Mouse (Mus musculus): ENCODE measurements around the gene Abcb10.
A peak's percentile ranks its signal among the peaks of the same experiment; 100 is the strongest.
"Not testable (repeated sequence)": the region's sequence is repeated elsewhere in the genome, so short reads cannot be mapped to it uniquely, and the experiment has no call there.

Abcb10 gene

DNA sequence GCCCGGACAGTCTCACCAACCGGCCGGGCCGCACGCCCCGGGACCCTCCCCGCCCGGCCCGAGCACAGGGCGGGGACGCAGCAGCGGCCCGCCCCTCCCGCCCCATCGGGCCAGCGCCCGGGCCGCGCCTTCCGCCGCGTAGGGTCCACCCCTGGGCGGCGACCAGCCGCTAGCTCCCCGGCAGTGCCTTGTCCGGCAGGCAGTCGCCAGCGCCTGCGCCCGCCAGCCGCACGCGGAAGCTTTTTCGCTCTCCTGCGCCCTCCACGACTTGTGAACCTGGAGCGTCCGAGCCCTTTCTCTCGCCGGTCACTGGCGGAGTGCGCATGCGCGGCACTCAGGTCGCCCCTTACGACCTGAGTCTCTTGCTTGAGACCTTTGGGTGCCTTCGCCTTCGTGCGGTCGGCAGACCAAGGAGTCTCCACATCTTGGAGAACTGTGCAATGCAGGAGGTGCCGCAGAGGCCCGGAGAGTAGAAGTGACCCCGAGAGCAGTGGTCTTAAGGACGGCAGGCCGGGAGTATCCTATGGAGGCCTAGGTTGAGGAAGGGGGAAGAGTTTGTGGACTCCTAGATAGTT lies at the start of gene Abcb10:
Gene Abcb10, minus strand, starts transcription at position 297 of the 575 bp plus-strand sequence.
- DNase-seq (ENCODE audit: low read depth): peak; percentile 94

DNA sequence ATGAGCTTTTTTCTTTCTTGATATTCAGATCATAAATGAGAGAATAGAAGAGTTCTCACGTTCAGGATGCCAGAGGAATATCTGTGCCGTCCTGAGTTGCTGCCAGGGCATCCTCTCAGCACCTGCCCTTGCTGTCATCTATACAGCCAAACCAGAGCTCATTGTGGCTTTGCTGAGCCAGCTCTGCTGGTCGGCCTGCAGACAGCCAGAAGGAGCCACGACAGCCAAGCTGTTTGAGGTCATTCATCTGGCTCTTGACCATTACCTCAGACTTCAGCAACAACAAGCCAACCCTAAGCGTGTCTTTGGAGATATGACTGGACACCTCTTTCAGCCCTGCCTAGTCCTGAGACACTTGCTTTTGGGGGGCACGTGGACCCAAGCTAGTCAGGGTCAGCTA lies 44.9 kb upstream of the Abcb10 start:
- DNase-seq (ENCODE audit: low read depth): no peak

DNA sequence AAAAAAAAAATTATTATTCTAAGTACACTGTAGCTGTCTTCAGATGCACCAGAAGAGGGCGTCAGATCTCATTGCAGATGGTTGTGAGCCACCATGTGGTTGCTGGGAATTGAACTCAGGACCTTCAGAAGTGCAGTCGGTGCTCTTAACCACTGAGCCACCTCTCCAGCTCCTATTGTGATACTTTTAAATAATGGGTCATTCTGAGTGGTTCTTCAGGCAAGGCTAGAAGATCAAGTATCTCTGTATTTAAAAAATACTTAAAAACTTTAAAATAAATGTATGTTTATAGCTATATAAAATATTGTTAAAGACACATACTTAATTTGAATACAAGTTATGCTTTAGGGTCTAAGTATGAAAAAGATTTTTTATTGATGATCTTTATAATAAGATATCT lies 43.3 kb upstream of the Abcb10 start:
- DNase-seq (ENCODE audit: low read depth): not testable (repeated sequence)

GRCm38 (mm10) chr8:124021237-124022227 lies 38.6 kb upstream of the Abcb10 start, which contains the start of the genes Taf5l and Urb2:
Gene Taf5l (minus strand): TSS chr8:124021397.
Gene Urb2 (plus strand): TSS chr8:124021508.
- peak; percentile 94 for DNase-seq (ENCODE audit: low read depth)

DNA sequence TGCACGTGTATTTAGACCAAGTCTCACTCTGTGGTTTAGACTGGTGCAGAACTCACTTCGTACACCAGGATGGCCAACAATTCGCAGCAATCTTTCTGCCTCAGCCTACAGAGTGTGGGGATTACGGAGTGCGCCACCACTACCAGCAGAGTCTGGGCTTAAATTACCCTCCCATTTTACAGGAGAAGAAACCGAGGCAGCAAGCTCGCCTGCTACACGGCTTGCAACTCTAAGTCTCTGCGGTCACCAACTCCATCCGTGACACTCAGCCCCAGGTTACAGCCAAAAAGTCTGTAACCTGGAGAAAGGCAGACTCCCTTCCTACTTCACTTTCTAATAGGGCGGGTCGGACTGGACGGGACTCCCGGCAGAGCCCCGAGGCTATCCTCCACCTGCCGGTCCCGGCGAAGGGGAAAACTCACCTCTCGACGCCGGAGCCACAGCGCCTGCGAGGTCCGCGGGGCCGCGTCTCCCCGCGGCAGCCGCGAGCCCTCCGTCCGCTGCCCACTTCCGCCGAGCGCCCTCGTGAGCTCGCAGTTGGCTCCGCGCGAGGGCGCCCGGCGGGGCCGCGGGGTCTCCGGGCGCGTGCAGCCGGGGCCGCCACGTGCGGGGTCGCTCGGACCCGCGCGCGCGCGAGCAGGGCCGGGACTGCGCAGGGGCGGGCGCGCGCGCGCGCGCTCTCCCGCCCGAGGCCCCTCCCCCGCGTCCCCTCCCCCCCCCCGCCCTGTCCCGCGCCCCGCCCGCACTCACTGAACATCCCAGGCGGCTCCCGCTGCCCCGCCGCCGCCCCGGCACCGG lies 37.7 kb upstream of the Abcb10 start:
- DNase-seq (ENCODE audit: low read depth): peak; percentile 90

GRCm38 (mm10) chr8:124019782-124020181 lies 36.9 kb upstream of the Abcb10 start:
- peak; percentile 11 for DNase-seq (ENCODE audit: low read depth)

DNA sequence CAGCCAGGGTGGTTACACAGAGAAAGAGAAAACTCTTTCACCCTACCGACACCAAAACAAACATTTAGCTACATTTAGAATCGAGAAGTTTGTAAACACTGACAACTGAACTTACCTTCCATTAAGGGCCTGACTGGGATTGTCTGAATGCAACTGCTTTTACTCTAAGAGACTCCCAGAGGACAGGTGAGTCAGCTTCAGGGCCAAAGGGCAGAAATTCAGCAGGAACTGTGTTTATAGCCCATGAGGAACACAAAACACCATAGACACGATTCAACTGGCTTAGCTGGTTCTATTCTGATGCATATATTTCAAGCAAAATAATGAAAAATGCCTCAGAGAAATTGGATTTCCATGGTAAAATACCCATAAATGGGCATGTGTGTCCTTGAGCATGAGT lies 31.8 kb upstream of the Abcb10 start:
- DNase-seq (ENCODE audit: low read depth): peak; percentile 69

- not testable (repeated sequence) for DNase-seq (ENCODE audit: low read depth)
Measured at GRCm38 (mm10) chr8:124014299-124014698, 31.4 kb upstream of the Abcb10 start.

DNA sequence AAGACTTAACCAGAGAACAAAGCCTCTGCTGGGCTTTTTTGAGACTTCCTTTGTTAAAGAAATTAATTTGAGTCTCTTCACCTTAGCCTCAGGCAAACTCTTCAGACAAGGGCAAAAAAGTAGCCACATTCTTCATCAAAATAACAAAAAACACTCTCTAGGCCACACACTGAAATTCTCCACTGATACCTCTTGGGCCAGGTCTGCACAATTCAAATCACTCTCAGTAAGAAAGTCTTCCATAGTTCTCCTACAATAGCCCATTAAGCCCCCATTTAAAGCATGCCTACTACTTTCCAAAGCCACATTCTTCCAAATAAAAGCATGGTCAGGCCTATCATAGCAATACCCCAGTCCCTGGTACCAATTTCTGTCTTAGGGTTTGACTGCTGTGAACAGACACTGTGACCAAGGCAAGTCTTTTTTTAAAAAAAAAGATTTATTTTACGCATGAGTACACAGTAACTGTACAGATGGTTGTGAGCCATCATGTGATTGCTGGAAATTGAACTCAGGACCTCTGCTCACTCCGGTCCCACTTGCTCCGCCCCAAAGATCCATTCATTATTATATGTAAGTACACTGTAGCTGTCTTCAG lies 29.2 kb upstream of the Abcb10 start:
- DNase-seq (ENCODE audit: low read depth): no peak

DNA sequence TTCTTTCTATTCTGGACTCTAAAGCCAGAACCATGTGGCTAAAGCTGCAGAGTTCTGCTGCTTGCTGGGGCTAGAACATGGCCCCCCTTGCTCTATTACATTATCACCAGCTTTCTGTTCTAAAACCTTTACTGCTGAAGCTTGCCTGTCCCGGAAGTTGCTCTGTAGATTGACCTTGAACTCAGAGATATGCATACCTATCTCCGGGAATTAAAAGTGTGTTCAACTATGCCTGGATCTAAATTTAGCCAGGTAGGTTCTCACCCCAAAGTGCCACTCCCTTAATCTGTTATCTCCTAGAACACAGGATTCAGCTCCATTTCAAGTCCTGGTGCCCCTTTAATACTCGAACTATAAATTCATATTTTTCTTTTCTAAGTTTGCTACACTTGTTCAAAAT lies 28.7 kb upstream of the Abcb10 start:
- no peak for DNase-seq (ENCODE audit: low read depth)

DNA sequence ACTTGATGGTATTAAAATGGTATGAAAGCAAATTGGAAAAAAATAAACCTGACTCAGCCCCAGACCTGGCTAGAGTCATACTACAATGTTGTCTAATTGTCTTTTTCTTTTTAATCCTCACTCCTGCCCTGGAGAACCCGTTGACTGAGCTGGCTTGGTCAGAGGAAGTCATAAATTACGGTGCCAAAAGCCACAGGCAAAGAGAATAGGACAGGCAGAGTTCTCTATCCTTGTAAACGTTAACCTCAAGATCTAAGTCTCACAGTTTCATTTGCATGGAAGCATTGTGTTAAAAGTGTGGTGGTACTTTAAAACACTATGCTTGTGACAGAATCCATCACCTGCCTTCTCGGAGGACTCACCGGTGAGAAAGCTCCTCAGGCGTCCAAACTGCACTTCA lies 24.9 kb upstream of the Abcb10 start:
- DNase-seq (ENCODE audit: low read depth): no peak

DNA sequence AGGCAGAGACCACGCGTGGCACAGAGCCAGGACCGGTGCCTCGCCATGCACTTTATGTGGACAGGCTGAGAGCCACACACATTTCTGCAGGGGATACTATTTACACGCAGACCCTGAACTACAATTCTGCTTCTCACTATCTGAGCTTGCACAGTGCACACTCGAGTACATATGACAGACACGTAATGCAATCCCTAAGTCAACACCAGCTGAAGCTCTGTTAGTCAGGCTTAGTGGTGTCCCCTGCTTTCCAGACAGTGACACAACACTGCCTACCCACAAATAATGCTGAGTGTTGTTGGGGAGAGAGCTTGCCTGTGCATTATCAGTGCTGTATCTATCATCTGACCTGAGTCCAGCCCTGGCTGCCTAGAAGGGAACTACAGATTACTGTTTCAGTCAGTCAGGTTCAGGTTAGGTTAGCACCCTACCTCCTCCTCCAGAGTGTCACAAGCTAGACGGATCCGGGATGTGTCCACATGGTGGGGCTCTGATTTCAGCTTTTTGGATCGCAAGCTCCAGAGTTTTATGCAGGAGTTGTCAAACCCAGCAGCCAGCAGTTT lies 19.7 kb upstream of the Abcb10 start:
- DNase-seq (ENCODE audit: low read depth): no peak

DNA sequence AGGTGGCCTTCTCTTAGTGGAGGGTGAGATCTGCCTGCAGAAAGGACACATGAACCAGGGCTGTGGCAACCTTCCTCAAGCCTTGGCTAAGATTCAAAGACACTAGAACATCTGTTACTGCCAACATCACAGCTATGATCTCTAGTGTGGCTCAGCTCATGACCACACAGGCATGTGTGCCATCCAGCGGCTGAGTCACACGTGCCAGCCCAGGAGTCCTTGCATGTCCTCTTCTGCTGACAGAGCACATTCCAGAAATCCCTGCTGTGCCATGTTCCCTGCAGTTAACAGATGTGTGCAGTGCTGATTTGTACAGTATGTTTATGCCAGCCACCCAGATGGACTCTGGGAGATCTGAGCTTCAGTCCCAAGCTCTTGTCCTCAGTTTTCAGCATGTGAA lies 16.6 kb upstream of the Abcb10 start:
- DNase-seq (ENCODE audit: low read depth): no peak

DNA sequence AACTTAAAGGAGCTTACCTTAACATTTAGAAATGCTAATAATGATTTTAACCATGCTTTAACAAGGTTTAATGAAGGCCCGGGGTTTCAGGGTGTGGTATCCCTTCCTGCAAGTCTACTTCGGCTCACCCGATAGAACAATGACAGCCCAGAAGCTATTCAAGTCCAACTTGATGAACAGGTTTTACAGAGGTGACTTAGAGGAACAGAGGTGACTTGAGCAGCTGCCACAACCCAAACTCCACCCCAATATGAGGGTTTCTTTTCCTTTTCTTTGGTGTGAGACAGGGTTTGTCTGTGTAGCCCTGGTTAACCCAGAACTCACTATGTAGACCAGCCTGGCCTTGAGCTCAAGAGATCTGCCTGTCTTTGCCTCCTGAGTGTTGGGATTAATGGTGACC lies 11.1 kb upstream of the Abcb10 start:
- no peak for DNase-seq (ENCODE audit: low read depth)

DNA sequence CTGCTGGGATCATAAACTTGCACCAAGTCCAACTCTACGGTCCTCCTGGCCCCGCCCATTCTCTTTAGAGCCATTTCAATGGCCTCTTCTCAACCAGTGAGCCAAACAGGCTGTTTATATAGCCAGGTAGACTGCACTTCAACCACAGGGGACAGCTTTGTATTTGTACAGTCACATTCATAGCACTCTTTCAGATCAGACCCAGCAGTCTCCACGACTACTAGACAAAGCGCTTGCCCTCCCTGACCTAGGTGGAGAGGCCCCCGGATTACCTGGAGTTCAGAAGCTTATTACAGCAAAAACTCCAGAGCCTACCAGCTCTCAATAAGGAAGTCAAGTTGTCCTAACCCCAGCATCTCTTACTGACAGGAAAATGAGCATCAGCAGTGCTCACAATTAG lies 10.7 kb upstream of the Abcb10 start:
- no peak for DNase-seq (ENCODE audit: low read depth)

- peak; percentile 73 for DNase-seq (ENCODE audit: low read depth)
Measured at GRCm38 (mm10) chr8:123992587-123992986, 9.7 kb upstream of the Abcb10 start.

DNA sequence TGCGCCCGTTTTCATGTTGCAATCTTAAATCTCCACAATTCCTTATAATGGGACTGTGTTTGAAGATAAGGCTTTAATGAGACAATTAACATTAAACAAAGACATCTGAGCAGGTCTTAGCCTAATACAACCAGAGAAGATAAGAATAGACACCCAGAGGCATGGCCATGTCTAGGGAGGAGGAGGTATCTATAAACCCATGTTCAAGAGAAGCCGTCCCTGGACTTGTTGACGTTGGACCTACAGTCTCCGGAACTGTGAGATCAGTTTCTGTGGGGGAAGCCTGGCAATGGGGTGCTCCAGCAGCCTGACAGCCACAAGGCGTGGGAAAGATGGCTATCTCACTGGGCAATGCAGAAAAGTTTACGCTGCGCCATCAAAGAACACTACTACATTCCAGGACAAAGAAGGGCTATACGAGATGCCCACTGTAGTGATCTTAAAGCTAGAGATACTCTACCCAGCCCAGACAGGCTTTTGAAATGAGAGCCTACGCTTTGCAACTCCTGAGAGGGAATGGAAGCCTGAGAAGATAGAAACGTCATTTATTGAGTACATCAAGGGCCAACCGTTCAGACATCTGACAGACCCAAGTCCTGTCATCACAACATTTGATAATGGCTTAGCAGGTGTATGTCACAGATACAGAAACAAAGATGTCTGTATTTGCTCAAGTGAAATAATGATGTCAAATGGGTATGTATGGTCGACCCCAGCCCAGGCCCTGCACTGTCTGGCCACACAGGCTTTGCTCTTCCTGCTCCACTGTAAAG lies 7.5 kb upstream of the Abcb10 start:
- no peak for DNase-seq (ENCODE audit: low read depth)

GRCm38 (mm10) chr8:123989128-123989527 lies 6.2 kb upstream of the Abcb10 start:
- DNase-seq (ENCODE audit: low read depth): no peak

- no peak for DNase-seq (ENCODE audit: low read depth)
Measured at GRCm38 (mm10) chr8:123988605-123989038, 5.7 kb upstream of the Abcb10 start.

- peak; percentile 31 for DNase-seq (ENCODE audit: low read depth)
Measured at GRCm38 (mm10) chr8:123982291-123982793, 580 bp downstream of the Abcb10 start.

GRCm38 (mm10) chr8:123981674-123982073 lies 1.2 kb downstream of the Abcb10 start:
- peak; percentile 12 for DNase-seq (ENCODE audit: low read depth)

All from NIH3T3 (cell line).